Mouse (Mus musculus) kidney, adult 2 months (tissue): Measurements from ENCODE around the gene Rai14. TPM values are rescaled to one million over a fixed set of nuclear protein-coding genes. Genes with fewer than 3 reads are reported as not detected.
A peak's percentile ranks its signal among the peaks of the same experiment; 100 is the strongest.

Source experiments
- DNase-seq: peaks from one replicate; pipeline ENCODE4 v3.0.0; 2021
- H3K27ac ChIP-seq: fragments of 200-500 bp; 2 replicates; pipeline ENCODE4 v1.5.1; 2012; ENCODE audit warnings: low read depth, low read length, control low read depth, inconsistent platforms; ENCODE audit not compliant: insufficient read depth
- H3K27me3 ChIP-seq: fragments of 200-500 bp; replicated peaks from 2 replicates; pipeline ENCODE4 v1.6.1; 2012; ENCODE audit warnings: mild to moderate bottlenecking, moderate library complexity, low read length, inconsistent platforms; ENCODE audit not compliant: control insufficient read depth, insufficient read depth
- H3K36me3 ChIP-seq: fragments of 200-500 bp; 2 replicates; pipeline ENCODE4 v1.6.1; 2012; ENCODE audit warnings: mild to moderate bottlenecking, moderate library complexity, low read length, inconsistent platforms; ENCODE audit not compliant: control insufficient read depth, insufficient read depth
- H3K4me1 ChIP-seq: fragments of 200-500 bp; 2 replicates; pipeline ENCODE4 v1.6.1; 2011; ENCODE audit warnings: low read length; ENCODE audit not compliant: control insufficient read depth, insufficient read depth
- H3K4me3 ChIP-seq: fragments of 200-500 bp; 2 replicates; pipeline ENCODE4 v1.5.1; 2011; ENCODE audit warnings: mild to moderate bottlenecking, low read depth, low read length, control low read depth; ENCODE audit not compliant: insufficient read depth
- CTCF ChIP-seq: fragments of 200-500 bp; conservative IDR thresholded peaks from 2 replicates; pipeline ENCODE4 v1.5.1; 2011; ENCODE audit warnings: low read depth, mild to moderate bottlenecking, control low read depth, low read length, moderate library complexity, mixed read lengths; ENCODE audit not compliant: insufficient read depth, insufficient read length
- POLR2A ChIP-seq: fragments of 200-500 bp; IDR thresholded peaks from one replicate; pipeline ENCODE4 v1.6.1; 2011; ENCODE audit warnings: low read depth, low read length, control low read depth
- WGBS: fragments of 180-500 bp; shearing (Covaris S2); methylation state at CpG from one replicate; pipeline ENCODE4 v1.1.7; 2018; 5-methylcytosine and 5-hydroxymethylcytosine counted together
- polyA plus RNA-seq: library from polyadenylated mRNA; depleted of rRNA; stranded (reverse); fragments of >200 nt; gene quantifications from 2 replicates; pipeline ENCODE4 v1.2.3, GENCODE M21; 2012

The Rai14 gene
- polyA plus RNA-seq, 1 experiment = 8.9 TPM

GRCm38 (mm10) chr15:10713626-10714316 lies 653 bp downstream of the Rai14 start:
- peak; percentile 44 for DNase-seq
- Histone ChIP-seq H3K27ac (peak overlapping the region; percentile 84), H3K27me3 (no peaks in the 10 kb centered on the region), H3K4me1 (0 out of 2 replicates have a peak, but pooled peaks cover 3% of the 10 kb centered on the region), H3K4me3 (peak overlapping the region; percentile 91), H3K36me3 (no peaks in the 10 kb centered on the region)
- under 1% methylated on average over 35 of the region's 35 CpGs for WGBS
- TF ChIP-seq POLR2A = no peak
- TF ChIP-seq CTCF = no peak

- 19% methylated on average over 13 of the region's 13 CpGs for WGBS
- Histone ChIP-seq H3K36me3 (no peaks in the 10 kb centered on the region), H3K4me3 (peak overlapping the region; percentile 91), H3K27ac (peak overlapping the region; percentile 72), H3K27me3 (no peaks in the 10 kb centered on the region), H3K4me1 (0 out of 2 replicates have a peak, but pooled peaks cover 3% of the 10 kb centered on the region)
- TF ChIP-seq CTCF = no peak
- no peak for TF ChIP-seq POLR2A
- peak; percentile 53 for DNase-seq
These were observed 1.2 kb downstream of the Rai14 start for GRCm38 (mm10) chr15:10713181-10713625.

GRCm38 (mm10) chr15:10712288-10712687 lies 2.1 kb downstream of the Rai14 start:
- H3K27me3 ChIP-seq = no peaks in the 10 kb centered on the region
- H3K4me1 ChIP-seq = 0 out of 2 replicates have a peak, but pooled peaks cover 3% of the 10 kb centered on the region
- H3K27ac ChIP-seq = no peak overlapping the region
- TF ChIP-seq POLR2A = no peak
- no peak for TF ChIP-seq CTCF
- no peak overlapping the region for H3K4me3 ChIP-seq
- WGBS = 76% methylated on average over 3 of the region's 3 CpGs
- no peaks in the 10 kb centered on the region for H3K36me3 ChIP-seq
- DNase-seq = no peak

- H3K27ac ChIP-seq = no peak overlapping the region
- no peaks in the 10 kb centered on the region for H3K27me3 ChIP-seq
- no peaks in the 10 kb centered on the region for H3K36me3 ChIP-seq
- no peak for TF ChIP-seq POLR2A
- TF ChIP-seq CTCF = no peak
- H3K4me3 ChIP-seq = no peak overlapping the region
- no peak for DNase-seq
- 73% methylated on average over 6 of the region's 6 CpGs for WGBS
- 0 out of 2 replicates have a peak, but pooled peaks cover 3% of the 10 kb centered on the region for H3K4me1 ChIP-seq
These were observed 3.2 kb downstream of the Rai14 start for GRCm38 (mm10) chr15:10711231-10711630.

- Histone ChIP-seq H3K4me1 (0 out of 2 replicates have a peak, but pooled peaks cover 3% of the 10 kb centered on the region), H3K27ac (no peak overlapping the region), H3K4me3 (no peak overlapping the region), H3K36me3 (no peaks in the 10 kb centered on the region), H3K27me3 (no peaks in the 10 kb centered on the region)
- DNase-seq = no peak
- no peak for TF ChIP-seq POLR2A
- TF ChIP-seq CTCF = peak; percentile 45
- WGBS = 90% methylated on average over 10 of the region's 10 CpGs
These were observed 5.7 kb downstream of the Rai14 start for GRCm38 (mm10) chr15:10708591-10709272.

- TF ChIP-seq POLR2A (no peak), CTCF (no peak)
- H3K27me3 ChIP-seq = no peaks in the 10 kb centered on the region
- H3K36me3 ChIP-seq = no peaks in the 10 kb centered on the region
- DNase-seq = no peak
- 93% methylated on average over 6 of the region's 6 CpGs for WGBS
- H3K27ac ChIP-seq = no peak overlapping the region
- H3K4me3 ChIP-seq = no peak overlapping the region
- 0 out of 2 replicates have a peak, but pooled peaks cover under 1% of the 10 kb centered on the region for H3K4me1 ChIP-seq
These were observed 7.3 kb downstream of the Rai14 start for GRCm38 (mm10) chr15:10707109-10707508.

- DNase-seq = no peak
- no peak for TF ChIP-seq CTCF
- TF ChIP-seq POLR2A = no peak
- Histone ChIP-seq H3K27ac (no peak overlapping the region), H3K27me3 (no peaks in the 10 kb centered on the region), H3K36me3 (no peaks in the 10 kb centered on the region), H3K4me1 (no peaks in the 10 kb centered on the region), H3K4me3 (no peak overlapping the region)
- WGBS = 61% methylated on average over 8 of the region's 8 CpGs
These were observed 8.0 kb downstream of the Rai14 start for GRCm38 (mm10) chr15:10706414-10706813.
